Mouse (Mus musculus): ENCODE measurements around the gene Acsl1.

Acsl1 gene

DNA sequence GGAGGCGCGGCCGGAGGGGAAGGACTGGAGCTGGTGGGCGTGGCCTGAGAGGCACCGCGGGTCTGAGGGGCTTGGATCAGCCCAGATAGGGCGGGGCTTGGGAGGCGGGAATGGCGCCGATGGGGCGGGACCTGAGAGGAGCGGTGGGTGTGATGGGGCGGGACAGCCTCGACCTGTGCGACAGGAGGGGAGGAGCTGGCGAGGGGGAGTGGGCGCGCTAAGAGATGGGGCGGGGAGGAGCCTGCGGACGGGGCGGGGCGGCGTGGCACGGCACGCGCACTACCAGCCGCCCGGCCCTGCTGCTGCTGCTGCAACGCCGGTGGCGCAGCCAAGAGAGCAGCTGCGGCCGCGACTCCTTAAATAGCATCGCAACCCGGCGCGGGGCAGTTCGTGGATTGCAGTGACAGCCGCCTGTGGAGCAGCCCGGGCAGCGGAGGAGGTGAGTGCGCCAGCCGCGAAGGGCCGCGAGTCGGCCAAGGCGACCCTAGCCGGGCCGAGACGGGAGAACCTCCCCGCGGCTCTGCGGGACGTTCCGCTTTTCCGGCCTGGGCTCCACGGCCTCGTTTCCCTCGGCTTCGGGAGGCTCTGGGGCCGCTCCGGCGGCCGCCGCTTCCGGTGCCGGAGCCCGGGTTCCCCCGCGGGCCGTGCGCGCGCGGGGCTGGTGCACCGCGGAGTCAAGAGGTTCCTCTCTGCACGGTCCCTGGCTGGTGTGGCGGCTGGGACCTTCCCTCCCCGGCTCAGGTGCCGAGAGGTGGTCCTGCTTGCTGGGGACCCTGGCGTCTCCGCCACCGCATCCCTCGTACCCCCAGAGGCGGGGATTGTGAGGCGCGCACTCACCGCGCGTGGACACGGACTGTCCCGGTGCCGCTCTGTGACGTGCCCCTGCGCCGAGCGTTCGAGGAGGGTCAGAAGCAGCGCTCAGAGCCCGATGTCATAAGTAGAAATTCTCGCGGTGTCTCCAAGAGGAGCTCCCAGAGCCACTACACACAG lies at the start of gene Acsl1:
Gene Acsl1, plus strand, starts transcription at position 246 of the 990 bp plus-strand sequence.
- in situ Hi-C loops (cut with MboI, MseI): loop anchor here (5.0 to 10.0 kb wide), 2 partner anchors 81 to 496 kb away; partner anchors contain the start of genes 1700029J07Rik, Cenpu and Ufsp2

DNA sequence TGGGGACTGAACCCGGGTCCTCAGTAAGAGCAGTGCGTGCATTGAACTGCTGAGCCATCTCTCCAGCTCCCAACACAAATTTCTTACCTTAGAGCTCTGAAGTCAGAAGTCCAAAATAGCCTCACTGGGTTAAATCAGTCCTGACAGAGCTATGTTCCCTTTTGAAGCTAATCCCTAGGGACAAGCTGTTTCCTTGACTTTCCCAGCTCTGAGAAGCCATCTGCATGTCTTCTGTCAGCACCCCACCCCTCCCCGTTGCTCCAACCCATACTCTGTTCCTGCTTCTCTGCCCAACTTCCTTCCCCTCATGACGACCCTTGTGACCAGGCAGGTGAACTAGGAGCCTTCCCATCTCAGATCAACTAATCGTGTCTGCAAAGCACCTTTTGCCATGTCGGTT lies 49.3 kb upstream of the Acsl1 start:
- in situ Hi-C loops (cut with MboI, MseI): no loop called here

DNA sequence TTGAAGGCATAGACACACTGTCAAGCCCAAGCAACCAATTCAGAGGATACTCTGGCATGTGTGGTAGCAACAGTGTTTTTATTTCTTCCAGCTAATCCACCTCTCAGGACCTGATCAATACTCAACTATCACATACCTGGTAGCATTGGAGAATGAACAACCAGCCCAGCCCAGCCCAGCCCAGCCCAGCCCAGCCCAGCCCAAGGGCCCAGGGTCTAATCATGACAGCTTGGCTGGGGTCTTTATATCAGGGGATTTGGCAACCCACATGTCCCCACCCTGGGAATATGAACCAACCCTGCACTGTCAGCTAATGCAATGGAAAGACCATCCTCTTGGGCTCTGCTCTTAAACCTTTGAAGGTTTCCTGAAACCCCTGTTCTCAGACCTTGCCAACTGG lies 42.9 kb upstream of the Acsl1 start:
- in situ Hi-C loops (cut with MboI, MseI): no loop called here

DNA sequence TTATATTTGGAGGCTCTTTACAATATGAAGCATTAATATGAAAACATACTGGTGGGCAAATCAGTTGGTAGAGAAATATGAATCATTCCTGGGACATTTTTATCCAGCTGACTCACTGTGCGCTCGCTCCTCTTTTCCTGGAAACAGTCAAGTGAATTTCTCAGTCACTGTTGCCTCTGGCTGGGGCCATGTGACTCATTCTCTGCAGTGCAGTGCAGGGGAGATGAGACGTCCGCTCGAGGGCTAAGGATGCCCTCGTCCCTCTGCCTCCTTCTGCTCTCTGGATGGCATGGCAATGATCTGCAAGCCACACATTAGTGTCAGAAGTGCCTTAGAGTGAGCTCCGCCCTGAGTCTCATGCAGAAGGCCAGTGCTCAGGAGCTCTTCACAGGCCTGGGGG lies 41.0 kb upstream of the Acsl1 start:
- in situ Hi-C loops (cut with MboI, MseI): no loop called here

DNA sequence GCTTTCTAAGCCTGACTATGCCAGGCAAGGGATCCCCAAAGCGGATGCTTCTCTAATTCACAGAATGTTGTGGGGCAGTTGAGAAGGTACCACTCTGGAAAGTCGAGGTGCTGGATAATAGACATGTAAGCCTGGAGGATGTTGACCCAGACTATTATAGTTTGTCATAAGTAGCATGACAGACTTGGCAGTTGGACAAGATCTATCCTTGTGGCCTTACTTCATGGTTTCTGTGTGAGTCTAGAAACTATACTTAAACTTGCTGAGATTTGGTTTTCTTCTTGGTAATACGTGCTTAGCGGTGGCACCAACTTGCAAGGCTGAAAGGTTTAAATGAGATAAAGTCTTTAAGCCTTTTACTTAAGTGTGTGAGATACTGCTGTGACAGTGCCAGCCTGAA lies 38.9 kb upstream of the Acsl1 start:
- in situ Hi-C loops (cut with MboI, MseI): no loop called here

DNA sequence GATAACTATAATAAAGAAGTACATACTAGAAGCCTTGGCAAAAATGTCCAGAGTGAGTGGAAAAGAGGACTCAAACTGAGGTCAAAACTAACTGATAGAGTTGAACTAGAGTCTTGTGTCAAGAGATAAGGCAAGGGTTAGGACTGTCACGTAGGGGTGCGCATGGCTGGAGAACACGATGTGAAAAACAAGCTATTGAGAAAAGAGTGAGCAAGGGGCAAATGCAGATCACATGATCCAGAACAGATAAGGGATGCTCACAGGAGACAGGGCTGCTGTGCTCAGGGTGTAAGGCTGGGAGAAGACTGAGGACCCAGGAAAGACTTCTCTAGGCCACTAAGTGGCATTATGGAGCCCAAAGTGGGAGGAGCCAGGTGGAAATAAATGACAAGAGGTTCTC lies 38.3 kb upstream of the Acsl1 start:
- in situ Hi-C loops (cut with MboI, MseI): no loop called here

DNA sequence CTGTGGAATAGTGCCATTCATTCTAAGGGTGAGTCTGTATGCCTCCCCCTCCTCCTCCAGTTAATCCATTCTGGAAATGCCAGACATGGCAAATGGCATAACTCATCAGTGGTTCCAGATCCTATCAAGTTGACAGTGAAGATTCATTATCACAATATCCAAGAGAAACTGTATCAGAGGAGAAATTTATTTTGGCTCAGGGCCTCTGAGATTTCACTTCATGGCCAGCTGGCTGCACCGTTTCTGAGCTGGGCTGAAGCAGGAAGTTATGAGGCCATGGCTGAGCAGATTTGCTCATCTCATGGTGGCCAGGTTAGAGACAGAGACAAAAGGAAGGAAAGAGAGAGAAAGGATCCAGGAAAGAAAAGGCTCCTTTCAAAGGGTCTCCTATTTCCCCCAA lies 37.2 kb upstream of the Acsl1 start:
- in situ Hi-C loops (cut with MboI, MseI): no loop called here

DNA sequence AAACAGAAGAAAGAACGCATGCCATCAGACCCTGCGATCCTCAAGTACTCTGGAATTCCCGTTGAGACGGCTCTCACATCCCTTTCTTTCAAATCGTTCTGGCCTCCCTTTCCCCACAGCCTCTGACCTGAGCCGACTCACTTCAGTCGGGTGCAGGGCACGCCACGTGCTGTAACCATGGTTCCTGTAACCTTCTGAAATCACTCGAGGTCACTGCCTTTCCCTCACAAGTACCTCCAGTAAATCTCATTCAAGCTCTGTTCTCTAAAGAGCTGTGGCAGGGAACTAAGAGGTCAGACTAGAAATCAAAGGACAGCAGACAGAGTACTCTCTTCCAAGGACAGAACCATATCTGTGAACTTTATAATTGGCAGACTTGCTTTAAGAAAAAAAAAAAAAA lies 32.3 kb upstream of the Acsl1 start:
- in situ Hi-C loops (cut with MboI, MseI): no loop called here

DNA sequence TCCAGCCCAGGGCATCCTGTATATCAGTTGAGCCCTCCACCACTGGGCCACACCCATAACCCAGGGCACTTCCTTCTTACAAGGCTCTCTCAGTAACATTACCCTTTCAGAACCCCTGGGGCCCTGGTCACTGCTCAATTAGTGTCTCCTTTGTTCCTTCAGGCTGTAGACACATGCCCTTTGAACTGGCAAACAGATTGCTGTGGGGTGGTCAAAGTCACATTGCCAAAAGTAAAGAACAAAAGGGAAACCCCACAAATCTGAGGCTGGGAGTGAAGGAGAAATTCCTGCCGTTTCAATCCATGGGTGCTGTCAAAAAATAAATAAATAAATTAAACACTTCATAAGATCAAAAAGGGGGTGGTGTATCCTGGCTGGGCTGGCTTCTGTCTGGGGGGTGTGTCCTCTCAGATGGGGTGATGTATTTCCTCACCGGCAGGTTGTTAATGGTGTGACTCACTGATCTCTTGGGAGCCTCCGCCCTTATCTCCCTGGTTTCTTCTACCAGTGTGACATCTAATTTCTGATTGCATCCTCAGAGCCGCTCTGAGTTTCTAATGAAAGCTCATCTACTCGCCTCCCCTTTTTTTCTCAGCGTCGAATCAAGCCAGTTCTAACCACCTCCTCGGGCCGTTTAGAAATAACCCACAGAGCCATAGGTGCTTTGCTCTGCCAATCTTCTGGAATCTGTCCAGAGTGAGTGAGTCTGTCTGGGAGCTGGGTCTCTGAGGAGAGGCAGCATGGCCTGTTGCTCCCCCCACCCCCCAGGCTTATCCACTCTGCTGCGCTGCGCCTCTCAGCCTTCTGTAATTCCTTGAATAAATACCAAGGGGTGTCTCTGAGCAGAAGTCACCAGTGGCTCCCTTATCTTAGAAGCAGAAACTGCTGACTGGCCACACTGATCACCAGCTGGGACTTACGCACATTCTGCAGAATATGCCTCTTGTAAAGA lies 24.6 kb upstream of the Acsl1 start:
- in situ Hi-C loops (cut with MboI, MseI): no loop called here

DNA sequence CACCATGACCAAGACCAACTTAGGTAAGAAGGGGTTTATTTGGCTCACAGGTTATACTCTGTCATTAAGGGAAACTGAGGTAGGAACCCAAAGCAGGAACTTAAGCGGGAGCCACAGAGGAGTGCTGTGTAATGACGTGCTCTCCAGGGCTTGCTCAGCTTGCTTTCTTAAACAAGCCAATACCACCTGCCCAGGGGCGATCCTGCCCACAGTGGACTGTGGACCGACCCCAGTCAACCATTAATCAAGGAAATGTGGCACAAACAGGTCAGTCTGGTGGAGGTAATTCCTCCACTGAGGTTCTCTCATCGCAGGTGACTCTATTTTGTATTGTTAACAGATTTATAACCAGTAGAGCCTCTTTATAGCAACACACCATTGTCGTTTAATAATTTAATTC lies 23.5 kb upstream of the Acsl1 start:
- in situ Hi-C loops (cut with MboI, MseI): no loop called here

DNA sequence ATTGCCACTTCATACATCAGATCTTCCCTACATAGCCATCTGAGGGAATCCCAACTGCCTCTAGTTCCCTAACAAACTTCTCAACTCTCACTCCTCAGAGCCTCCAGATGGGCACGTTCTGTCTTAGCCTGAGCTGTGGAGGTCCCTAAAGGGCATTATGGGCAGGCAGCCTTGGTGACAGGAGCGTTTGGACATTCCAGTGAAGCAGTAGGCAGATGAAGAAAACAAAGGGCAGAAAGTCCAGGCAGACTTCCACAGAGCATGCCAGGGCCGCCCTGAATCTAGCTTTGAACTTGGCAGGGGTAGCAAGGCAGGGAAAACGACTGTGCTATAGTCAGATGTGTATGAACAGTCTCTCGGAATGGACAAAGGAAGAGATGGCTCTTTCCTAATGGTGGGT lies 22.2 kb upstream of the Acsl1 start:
- in situ Hi-C loops (cut with MboI, MseI): no loop called here

DNA sequence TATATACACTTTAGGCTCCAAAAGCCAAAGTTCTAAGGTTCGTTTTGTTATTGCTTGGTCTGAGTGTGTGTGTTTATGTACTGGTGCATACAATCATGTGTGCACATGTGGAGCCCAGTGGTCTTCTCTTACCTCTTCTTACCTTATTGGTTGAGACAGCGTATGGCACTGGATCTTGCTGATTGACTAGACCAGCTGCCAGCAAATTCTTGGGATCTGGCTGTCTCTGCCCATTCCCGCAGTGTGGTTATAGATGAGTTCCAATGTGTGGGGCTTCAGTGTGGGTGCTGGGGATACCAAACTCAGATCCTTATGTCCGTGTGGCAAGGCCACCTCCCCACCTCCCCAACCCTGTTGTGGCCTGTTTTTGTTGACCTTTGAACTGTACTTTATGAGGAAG lies 21.8 kb upstream of the Acsl1 start:
- in situ Hi-C loops (cut with MboI, MseI): no loop called here

DNA sequence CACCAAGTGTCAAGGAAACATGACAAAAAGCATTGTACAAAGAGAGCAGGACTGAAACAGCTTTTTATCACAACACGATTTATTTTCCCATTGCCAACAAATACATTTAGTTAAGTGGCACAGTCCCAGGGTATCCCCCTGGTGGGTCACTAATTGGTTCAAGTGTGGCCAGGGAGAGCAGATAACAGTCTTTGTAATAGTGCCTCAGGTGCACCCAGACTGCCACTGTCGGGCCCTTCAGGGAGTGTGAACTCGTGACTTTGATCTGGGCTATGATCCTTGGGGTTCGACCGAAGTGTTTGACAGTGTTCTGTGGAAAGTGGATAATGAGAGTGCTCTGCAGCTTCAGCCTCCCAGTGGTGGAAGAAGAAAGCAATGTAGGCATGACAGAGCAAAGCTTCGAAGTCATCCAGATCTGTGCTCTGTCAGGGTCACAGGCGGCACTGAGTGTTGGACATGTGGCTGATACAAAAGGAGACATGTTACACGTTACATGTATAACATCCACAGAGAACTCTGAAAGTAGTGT lies 21.1 kb upstream of the Acsl1 start:
- in situ Hi-C loops (cut with MboI, MseI): no loop called here

DNA sequence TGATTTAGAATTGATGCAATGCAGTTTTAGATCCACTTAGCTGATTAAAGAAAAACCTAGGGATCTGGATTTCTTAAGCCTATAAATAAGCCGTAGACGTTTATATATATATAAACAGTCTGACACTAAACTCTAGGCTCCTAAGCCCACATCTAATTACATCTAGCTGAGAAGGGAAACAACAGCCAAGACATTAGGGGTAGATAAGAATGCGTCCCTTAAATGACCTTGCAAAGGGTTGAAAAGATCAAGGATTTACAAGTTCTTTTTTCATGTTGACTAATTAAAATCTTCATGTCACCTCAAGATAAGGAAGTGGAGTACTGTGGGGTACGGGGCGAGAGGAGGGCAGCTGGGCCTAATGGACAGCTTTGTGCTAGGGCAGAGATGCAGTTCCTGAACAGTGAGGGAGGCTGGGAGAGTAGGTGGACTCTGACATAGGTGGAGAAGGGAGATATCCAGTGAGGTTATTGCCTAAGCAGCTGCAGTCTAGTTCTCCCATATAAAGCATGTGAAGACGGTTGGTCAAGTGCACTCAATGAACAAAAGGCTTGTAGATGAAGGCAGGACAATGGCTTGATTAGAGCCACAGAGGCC lies 12.5 kb upstream of the Acsl1 start:
- in situ Hi-C loops (cut with MboI, MseI): no loop called here

DNA sequence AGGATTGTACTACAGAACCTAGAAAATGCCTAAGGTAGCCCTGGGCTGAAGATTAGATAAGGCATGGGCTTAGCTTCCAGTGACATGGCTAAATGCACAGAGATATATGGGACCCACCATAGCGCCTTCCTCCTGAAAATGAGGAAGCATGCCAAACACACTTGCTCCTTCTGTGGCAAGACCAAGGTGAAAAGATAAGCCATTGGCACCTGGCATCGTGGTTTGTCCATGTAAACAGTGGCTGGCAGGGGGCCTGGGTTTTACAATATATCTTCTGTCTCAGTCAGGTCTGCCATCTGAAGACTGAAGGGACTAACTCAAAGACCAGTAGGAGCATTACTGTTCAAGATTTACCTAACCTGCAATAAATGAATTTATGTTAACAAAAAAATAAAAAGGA lies 2.4 kb upstream of the Acsl1 start:
- in situ Hi-C loops (cut with MboI, MseI): no loop called here

DNA sequence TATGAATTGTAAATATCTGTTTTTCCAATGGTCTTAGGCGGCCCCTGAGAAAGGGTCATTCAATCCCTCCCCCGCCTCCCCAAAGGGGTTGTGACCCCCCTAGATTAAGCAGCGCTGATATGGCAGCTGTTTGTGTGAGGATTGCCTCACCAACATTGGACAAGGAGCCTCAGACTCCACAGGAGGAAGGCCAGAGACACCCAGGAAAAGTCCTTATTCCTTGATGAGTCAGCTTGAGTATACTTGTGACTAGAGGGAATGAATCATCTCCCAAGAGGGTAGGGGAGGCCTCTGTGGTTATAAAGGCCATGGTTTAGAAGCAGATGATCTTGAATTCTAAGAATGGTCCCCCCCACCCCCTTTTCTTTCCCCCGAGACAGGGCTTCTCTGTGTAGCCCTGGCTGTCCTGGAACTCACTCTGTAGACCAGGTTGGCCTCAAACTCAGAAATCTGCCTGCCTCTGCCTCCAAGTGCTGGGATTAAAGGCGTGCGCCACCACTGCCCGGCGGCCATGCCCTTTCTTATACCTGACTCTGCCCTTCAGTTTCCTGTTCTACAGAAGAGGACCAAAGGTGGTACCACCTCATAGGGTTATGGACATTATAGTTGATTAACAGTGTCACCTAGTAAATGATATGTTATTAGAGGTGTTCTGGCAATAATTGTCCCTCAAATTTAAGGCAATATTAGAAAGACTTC lies 1.6 kb upstream of the Acsl1 start:
- in situ Hi-C loops (cut with MboI, MseI): no loop called here

DNA sequence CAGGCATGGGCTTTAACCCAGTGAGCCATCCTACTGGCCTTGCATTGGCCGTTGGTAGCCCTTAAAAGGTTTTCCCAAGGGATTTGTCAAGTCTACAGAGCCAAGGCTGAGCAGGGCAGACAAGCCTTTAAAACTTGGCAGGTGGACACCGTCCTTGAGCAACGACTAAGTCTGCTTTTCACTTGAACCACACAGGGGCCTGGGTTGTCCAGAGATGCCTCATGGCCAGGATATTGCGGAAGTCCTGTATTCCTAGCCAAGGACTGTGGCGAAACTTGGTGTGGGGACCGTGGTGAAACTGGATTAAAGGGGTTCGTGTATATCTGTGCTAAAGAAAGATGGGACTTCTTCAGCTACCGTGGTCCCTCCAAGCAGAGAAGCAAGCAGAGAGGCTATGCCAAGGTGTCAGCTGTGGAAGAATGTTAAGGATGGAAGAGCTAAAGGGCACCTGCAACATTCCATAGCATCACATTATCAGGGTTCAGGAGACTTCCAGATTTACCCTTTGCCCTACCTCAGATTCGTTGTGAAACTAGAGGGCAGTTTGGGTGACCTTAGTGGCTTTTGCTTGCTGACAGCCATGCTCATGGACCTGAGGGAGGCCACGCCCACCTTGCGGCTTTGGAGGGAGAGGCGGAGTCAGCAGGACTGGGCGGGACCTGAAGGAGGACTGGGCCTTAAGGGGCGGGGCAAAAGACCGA lies 596 bp upstream of the Acsl1 start:
- in situ Hi-C loops (cut with MboI, MseI): loop anchor here (5.0 to 10.0 kb wide), 2 partner anchors 82 to 495 kb away; partner anchors contain the start of genes 1700029J07Rik, Cenpu and Ufsp2

DNA sequence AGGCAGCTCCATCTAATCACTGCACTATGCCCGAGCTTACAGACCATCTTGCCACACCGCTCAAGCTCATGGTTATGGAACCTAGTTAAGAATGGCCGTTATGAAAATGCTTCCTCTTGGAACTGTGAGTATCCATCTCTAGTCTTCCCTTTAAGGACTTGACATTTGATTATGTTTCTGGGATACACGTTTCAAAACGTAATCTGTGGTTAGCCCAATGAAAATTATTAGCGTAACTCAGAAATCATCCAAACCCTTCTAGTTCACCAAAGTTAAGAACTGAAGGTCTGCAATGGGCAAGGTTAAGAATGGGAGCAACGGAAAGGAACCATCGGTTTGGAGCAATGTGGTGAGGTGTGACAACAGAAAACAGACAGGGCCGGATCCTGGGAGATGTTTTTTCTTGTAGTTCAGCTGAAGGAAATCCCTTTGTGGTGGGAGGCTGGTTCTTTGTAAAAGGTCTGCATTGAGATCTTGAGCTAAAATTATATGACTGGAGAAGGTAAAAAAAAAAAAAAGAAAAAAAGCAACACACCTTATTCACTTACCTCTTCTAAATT lies 1.2 kb downstream of the Acsl1 start:
- in situ Hi-C loops (cut with MboI, MseI): loop anchor here (5.0 to 10.0 kb wide), 2 partner anchors 80 to 497 kb away; partner anchors contain the start of genes 1700029J07Rik, Cenpu and Ufsp2

DNA sequence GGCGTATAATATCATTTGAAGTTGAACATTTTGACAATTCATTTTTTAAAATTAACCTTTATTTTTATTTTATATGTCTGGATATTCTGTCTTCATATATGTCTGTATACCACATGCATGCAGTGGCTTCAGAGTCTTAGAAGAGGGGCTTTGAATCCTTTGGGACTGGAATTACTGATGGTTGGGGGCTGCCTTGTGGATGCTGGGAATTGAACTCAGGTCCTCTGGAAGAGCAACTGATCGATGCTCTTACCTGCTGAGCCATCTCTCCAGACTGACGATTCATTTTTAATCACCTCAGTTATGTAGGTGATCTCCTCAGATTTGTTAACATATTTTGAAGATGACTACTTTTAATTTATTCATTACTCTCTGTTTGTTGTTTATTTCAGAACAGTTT lies 3.3 kb downstream of the Acsl1 start:
- in situ Hi-C loops (cut with MboI, MseI): loop anchor here (5.0 to 10.0 kb wide), 2 partner anchors 78 to 499 kb away; partner anchors contain the start of genes 1700029J07Rik, Cenpu and Ufsp2

DNA sequence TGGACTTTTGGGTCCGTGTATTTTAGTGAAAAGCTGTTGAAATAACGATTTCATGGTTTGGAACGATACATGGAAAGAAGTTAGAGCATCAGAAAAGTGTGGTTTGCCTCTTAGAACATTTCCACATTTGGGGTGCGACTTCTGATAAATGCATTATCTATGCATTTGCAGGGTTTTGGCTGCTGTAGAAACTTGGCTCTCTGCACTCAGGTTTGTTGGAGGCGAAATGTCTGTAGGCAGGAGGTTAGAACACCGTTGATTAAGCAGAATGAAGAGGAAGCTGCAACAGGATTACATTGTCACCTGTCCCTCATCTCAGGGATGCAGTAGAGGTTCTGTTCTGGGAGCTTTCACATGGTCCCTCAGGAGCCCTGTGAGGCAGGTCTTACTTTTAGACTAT lies 3.8 kb downstream of the Acsl1 start:
- in situ Hi-C loops (cut with MboI, MseI): loop anchor here (5.0 to 10.0 kb wide), 2 partner anchors 78 to 500 kb away; partner anchors contain the start of genes 1700029J07Rik, Cenpu and Ufsp2

Measured in regulatory T cell (primary cell).